Mouse (Mus musculus) spleen, adult 2 months (tissue): ENCODE measurements around the gene Gm12248.

ENCODE experiments used
- CTCF ChIP-seq: fragments of 200-500 bp; IDR thresholded peaks from 2 replicates; pipeline ENCODE4 v1.5.1; 2011; ENCODE audit warnings: mild to moderate bottlenecking, inconsistent platforms; ENCODE audit not compliant: insufficient read depth, insufficient read length, insufficient replicate concordance; ENCODE audit errors: extremely low read depth
- POLR2A ChIP-seq: fragments of 200-500 bp; IDR thresholded peaks from 2 replicates; pipeline ENCODE4 v1.6.1; 2011; ENCODE audit warnings: low read depth, low read length, inconsistent platforms

DNA sequence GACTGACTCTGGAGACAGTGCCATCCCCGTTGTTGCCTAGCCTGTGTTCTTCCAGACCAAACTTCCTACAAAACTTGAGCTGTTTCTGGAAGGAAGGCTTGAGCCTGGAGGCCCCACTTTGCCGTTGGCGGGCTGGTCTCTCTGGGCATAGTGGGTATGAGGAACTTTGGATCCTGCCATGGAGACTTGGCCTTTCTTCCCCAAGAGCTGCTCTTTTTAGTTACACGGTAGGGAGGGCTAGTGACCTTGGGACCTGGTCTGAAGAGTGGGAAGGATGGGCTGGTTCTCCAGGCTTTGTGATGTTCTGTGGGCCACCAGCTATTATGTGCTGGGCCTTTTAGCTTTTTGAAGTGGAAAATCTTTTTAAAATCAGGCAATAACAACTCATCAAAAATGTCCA, 67.1 kb downstream of the Gm12248 start:
- no peak for TF ChIP-seq CTCF
- TF ChIP-seq POLR2A: no peak
